Mouse (Mus musculus) embryo, embryonic 9.5 days (tissue): ENCODE data around the gene Pde4dip.

Experiments
- DNase-seq: peaks from one replicate; pipeline ENCODE4 v3.0.0-alpha.2; 2017; ENCODE audit errors: extremely low spot score

Gene Pde4dip

GRCm38 (mm10) chr3:97844163-97844820 is 44.2 kb downstream of the Pde4dip start:
- DNase-seq, result no peak

- DNase-seq, result no peak
Measured at GRCm38 (mm10) chr3:97842641-97843040, 45.9 kb downstream of the Pde4dip start.

GRCm38 (mm10) chr3:97840439-97840838 is 48.1 kb downstream of the Pde4dip start:
- DNase-seq, result no peak

GRCm38 (mm10) chr3:97835888-97836287 is 52.6 kb downstream of the Pde4dip start:
- DNase-seq, result no peak

GRCm38 (mm10) chr3:97834625-97835024 is 53.9 kb downstream of the Pde4dip start:
- DNase-seq, result no peak

- DNase-seq, result no peak
Measured at GRCm38 (mm10) chr3:97831564-97832320, 56.8 kb downstream of the Pde4dip start.

- no peak for DNase-seq
Measured at GRCm38 (mm10) chr3:97830622-97831021, 57.9 kb downstream of the Pde4dip start.

GRCm38 (mm10) chr3:97830122-97830521 is 58.4 kb downstream of the Pde4dip start:
- DNase-seq, result no peak

- DNase-seq, result no peak
Measured at GRCm38 (mm10) chr3:97828286-97828685, 60.2 kb downstream of the Pde4dip start.

GRCm38 (mm10) chr3:97825246-97825645 is 63.3 kb downstream of the Pde4dip start:
- no peak for DNase-seq

- DNase-seq, result peak; percentile 53
Measured at GRCm38 (mm10) chr3:97824744-97825143, 63.8 kb downstream of the Pde4dip start.

GRCm38 (mm10) chr3:97824011-97824711 is 64.3 kb downstream of the Pde4dip start:
- peak; percentile 67 for DNase-seq

GRCm38 (mm10) chr3:97823438-97823837 is 65.1 kb downstream of the Pde4dip start:
- DNase-seq, result no peak

- no peak for DNase-seq
Measured at GRCm38 (mm10) chr3:97819050-97819449, 69.5 kb downstream of the Pde4dip start.

- no peak for DNase-seq
Measured at GRCm38 (mm10) chr3:97818383-97818982, 70.0 kb downstream of the Pde4dip start.

- DNase-seq, result no peak
Measured at GRCm38 (mm10) chr3:97811651-97812399, 76.7 kb downstream of the Pde4dip start.

- no peak for DNase-seq
Measured at GRCm38 (mm10) chr3:97811158-97811557, 77.3 kb downstream of the Pde4dip start.

GRCm38 (mm10) chr3:97810334-97810733 is 78.2 kb downstream of the Pde4dip start:
- no peak for DNase-seq

- no peak for DNase-seq
Measured at GRCm38 (mm10) chr3:97805559-97805958, 82.9 kb downstream of the Pde4dip start.

- DNase-seq, result no peak
Measured at GRCm38 (mm10) chr3:97803675-97804074, 84.8 kb downstream of the Pde4dip start.

GRCm38 (mm10) chr3:97802927-97803326 is 85.6 kb downstream of the Pde4dip start:
- DNase-seq, result no peak

- DNase-seq, result no peak
Measured at GRCm38 (mm10) chr3:97802297-97802696, 86.2 kb downstream of the Pde4dip start.
